Mouse (Mus musculus) urinary bladder, postnatal 10 days (tissue): Measurements from ENCODE around the gene AW011738.

Source experiments
- DNase-seq: peaks from one replicate; pipeline ENCODE4 v3.0.0; 2022; ENCODE audit warnings: low spot score

Gene AW011738

DNA sequence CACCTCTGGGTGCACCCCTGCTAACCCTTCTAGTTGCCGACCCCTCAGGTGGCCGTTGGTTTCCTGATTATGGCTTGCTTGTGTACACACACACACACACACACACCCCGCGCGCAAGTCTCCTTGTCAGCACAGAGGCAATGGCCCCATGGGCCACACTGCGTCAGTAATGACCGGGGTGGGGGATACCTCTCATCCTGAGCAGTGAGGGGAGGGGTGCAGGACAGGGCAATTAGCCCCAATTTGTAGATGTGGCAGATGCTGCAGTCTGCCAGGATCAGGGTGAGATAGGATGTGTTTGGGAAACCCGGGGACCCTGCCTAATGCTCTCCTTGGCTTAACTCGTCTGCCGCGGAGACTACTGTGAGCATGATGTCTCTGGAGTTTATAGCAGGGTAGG, 46.5 kb downstream of the AW011738 start:
- DNase-seq, result no peak

DNA sequence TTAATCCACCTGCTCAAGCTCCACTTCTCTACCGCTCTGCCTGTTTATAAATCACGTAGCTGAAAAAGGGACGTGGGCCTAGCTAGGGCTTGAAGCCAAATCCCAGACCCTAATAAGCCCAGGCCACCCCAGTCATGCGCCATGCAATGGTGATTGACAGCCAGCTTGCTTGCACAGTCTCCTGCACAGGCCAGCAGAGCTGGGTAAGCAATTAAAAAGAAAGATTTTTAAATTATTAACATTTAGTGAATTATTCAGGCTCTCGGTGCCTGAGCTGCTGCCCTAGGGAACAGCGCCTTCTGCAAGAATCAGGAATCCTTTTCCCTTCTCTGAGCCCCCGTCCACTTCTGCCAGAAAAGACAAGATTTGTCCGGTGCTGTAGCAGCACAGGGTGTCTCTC, 48.0 kb downstream of the AW011738 start:
- no peak for DNase-seq

DNA sequence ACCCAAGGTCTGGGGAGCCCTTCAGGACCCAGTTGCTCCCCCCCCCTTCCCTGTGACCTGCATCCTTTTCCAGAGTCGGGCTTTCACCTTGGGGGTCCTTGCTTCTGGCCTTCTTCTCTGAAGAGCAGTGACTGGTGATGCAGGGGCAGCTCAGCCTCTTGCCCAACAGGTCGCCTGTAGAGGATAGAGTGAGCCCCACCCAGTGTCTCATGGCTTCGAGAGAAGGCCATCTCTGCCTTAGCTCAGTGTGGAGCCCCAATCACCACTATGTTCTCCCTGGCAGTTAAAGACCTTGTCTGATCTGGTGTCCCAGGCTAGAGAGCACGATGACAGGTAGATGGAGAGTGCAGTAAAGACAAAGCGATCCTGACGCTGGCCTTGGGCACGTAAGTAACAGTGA, 49.0 kb downstream of the AW011738 start:
- no peak for DNase-seq

DNA sequence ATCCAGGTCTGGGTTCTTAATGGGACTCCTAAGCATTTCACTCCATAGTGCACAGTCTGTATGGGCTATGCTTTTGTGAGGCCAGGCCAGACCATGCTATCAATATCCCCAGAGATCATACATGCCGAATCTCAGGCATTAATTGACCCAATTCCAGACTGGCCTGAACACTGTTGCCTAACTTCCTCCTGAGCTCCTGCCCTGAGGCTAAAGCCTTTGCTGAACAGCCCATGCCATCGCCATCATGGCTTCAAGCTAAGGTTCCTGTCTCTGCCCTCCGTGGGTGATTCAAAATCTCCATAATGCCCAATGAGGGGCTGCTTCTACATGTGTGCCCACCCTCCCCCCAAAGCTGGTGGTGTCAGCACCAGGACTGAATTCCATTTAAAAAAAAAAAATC, 49.5 kb downstream of the AW011738 start:
- DNase-seq, result no peak

DNA sequence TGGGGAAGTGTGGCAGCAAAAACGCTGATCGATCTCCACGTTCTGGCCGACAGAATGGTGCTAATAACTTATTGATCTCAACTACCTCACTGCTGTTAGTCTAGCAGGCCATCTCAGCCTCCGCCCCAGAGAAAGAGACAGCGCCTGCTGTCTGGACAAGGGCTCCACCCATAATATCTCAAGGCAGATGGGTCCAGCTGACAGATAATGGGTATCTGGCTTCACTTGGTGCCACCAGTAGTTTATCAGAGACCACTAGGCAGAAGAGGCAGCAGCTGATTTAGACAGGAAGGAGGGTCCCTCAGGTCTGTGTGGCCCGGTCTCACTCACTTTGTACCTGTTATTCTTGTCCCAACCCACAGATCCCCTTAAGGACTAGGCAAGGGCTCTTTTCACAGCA, 49.9 kb downstream of the AW011738 start:
- no peak for DNase-seq

DNA sequence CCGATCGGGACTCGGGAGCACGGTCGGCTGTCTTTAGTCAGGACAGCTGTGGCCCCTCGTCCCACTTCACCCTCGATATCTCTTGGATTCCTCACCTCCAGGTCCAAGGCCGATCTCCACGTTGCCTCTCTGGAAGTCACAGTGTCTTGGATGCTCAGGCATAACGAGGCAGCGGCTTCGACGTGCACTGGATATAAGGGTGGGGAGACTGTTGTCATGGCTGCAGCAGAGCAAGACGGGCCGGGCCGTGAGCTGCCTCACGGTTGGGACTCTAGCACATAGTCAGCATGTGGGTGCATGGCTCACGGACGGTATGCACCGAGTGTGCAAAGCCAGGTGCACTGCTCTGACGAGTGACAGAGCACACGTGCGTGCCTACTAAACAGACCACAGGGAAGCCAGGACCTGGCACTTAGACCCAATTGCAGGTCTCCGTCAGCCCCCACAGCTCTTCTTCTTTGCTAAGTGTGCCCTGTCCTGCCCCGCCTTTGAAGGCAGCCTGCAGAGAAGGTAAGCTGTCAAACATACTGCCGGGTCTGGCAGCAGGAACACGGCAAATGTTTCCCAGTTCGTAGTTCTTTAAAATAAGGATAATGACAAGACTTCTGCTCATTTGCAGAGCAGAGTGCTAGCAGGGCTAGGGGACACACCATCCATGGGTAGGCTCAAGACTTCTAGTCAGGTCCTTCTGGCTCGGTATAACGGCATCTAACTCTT, 51.4 kb downstream of the AW011738 start:
- DNase-seq, result no peak
